Mouse (Mus musculus): ENCODE data around the gene Prpf39. TPM values are rescaled to one million over a fixed set of nuclear protein-coding genes. Genes with fewer than 3 reads are reported as not detected.

Gene Prpf39
- polyA plus RNA-seq, 1 experiment from 2014 or later = 52.3 TPM

DNA sequence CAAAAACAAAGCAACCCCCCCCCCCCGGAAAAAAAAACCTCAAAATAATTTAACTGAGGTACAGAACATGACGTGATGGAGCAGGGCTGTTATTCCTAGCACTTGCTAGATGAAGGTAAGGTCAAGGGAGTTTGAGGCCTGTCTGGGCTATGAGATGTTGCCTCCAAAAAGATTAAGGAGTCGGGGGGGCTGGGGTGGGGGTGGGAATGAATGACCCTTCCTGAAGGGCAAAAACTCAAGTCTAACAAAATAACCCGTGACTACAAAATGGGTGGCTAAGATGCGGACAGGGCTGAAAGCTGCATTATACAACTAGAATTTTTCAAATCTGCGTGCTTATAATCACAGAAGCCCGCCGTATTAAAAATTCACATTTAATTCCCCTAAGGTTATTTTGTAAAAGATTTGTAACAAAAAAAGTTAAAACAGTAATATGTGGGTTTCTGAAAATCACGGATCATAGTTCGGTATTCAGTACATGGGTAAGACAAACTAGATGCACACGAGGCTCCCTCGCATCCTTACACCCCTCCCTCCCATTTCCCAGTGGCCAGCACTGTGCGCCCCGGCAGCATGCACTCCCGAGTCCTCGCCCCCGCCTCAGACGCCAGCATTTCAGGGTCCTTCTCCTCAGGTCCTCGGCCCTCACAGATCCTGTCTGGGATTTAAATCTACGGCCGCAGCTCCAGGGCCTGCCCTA, 36.9 kb downstream of the Prpf39 start:
- H3K9ac ChIP-seq = peak overlapping the region; percentile 89
- H3K9me3 ChIP-seq (replicated peaks) = no peaks in the 10 kb centered on the region
- peaks cover 31% of the 10 kb centered on the region for H3K4me1 ChIP-seq
- peak; percentile 75 for ATAC-seq (replicated peaks; ENCODE audit: low FRiP score)
- H3K27ac ChIP-seq = peak overlapping the region; percentile 96
- no peaks in the 10 kb centered on the region for H3K27me3 ChIP-seq
- 2% methylated on average over 21 of the region's 21 CpGs for whole genome bisulfite sequencing
- peaks cover 26% of the 10 kb centered on the region for H3K36me3 ChIP-seq
- peak overlapping the region; percentile 82 for H3K4me2 ChIP-seq
- H3K4me3 ChIP-seq (replicated peaks) = peak overlapping the region; percentile 85

GRCm38 (mm10) chr12:65073611-65074178, 37.6 kb downstream of the Prpf39 start, which contains the start of gene Fkbp3:
Gene Fkbp3 (minus strand): TSS chr12:65074007.
- Histone ChIP-seq H3K4me2 (peak within 1 kb of the TSS; percentile 82), H3K9me3 (replicated peaks) (no peaks in the 10 kb centered on the region), H3K36me3 (peaks cover 22% of the 10 kb centered on the region), H3K4me1 (peaks cover 31% of the 10 kb centered on the region), H3K4me3 (replicated peaks) (peak within 1 kb of the TSS; percentile 85), H3K9ac (peak within 1 kb of the TSS; percentile 89), H3K27ac (peak within 1 kb of the TSS; percentile 96), H3K27me3 (no peaks in the 10 kb centered on the region)
- ATAC-seq (replicated peaks; ENCODE audit: low FRiP score) = peak; percentile 99
- under 1% methylated on average over 49 of the region's 49 CpGs for WGBS

DNA sequence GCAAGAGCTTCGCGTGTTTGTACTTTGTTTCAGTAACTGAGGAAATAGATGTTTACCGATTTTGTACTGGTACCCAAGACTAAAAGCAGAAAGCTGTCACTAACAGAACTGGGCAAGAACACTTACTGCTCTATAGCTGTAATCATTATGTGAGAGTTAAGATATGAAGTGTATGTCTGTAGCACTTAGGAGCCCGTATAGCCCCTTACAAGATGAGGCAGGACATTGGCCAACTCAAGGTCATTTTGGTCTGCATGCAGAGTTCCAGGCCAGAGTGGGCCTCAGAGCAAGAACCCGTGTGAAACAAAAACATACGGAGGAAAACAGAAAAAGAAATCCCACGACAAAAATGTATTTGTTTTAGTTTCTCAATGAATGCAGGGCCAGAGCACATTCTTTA, 38.5 kb downstream of the Prpf39 start:
- Histone ChIP-seq H3K36me3 (peaks cover 15% of the 10 kb centered on the region; the same call in 1 of the 2 replicates), H3K9ac (peak overlapping the region; percentile 87; the same call in 1 of the 2 replicates), H3K9me3 (replicated peaks) (no peaks in the 10 kb centered on the region), H3K27ac (peak overlapping the region; percentile 96), H3K4me3 (replicated peaks) (peak overlapping the region; percentile 85), H3K27me3 (no peaks in the 10 kb centered on the region), H3K4me1 (peaks cover 31% of the 10 kb centered on the region), H3K4me2 (peak overlapping the region; percentile 82)
- WGBS = 38% methylated on average over 7 of the region's 7 CpGs
- no peak for ATAC-seq (replicated peaks; ENCODE audit: low FRiP score)

GRCm38 (mm10) chr12:65075085-65075732, 39.1 kb downstream of the Prpf39 start, which contains the start of gene Fancm:
Gene Fancm (plus strand): TSS chr12:65075603.
- no peaks in the 10 kb centered on the region for H3K27me3 ChIP-seq
- H3K36me3 ChIP-seq = peaks cover 17% of the 10 kb centered on the region; the same call in 1 of the 2 replicates
- peak within 1 kb of the TSS; percentile 85 for H3K4me3 ChIP-seq (replicated peaks)
- ATAC-seq (replicated peaks; ENCODE audit: low FRiP score) = peak; percentile 52
- peak within 1 kb of the TSS; percentile 87 for H3K9ac ChIP-seq
- no peaks in the 10 kb centered on the region for H3K9me3 ChIP-seq (replicated peaks)
- H3K4me2 ChIP-seq = peak within 1 kb of the TSS; percentile 82
- H3K27ac ChIP-seq = peak within 1 kb of the TSS; percentile 96
- 2% methylated on average over 39 of the region's 39 CpGs for WGBS
- peaks cover 31% of the 10 kb centered on the region for H3K4me1 ChIP-seq

GRCm38 (mm10) chr12:65075733-65076310, 39.7 kb downstream of the Prpf39 start:
- H3K9me3 ChIP-seq (replicated peaks) = no peaks in the 10 kb centered on the region
- H3K4me3 ChIP-seq (replicated peaks) = peak overlapping the region; percentile 85
- H3K27me3 ChIP-seq = no peaks in the 10 kb centered on the region
- H3K27ac ChIP-seq = peak overlapping the region; percentile 96
- H3K4me1 ChIP-seq = peaks cover 31% of the 10 kb centered on the region
- H3K36me3 ChIP-seq = peaks cover 19% of the 10 kb centered on the region
- peak overlapping the region; percentile 82 for H3K4me2 ChIP-seq
- H3K9ac ChIP-seq = peak overlapping the region; percentile 87
- no peak for ATAC-seq (replicated peaks; ENCODE audit: low FRiP score)
- under 1% methylated on average over 41 of the region's 41 CpGs for WGBS

DNA sequence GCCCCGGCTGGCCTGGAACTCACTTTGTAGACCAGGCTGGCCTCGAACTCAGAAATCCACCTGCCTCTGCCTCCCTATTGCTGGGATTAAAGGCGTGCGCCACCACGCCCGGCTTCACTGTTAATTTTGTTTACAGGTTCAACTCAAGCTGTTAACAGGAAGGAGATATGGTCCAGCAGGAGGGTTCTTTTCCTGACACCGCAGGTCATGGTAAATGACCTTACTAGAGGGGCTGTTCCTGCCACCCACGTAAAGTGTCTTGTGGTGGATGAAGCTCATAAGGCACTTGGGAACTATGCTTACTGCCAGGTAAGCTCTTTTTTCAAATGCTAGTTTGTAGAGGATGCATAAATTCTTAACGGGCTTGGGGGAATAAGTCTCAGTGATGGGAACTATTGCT, 40.8 kb downstream of the Prpf39 start:
- no peaks in the 10 kb centered on the region for H3K27me3 ChIP-seq
- ATAC-seq (replicated peaks; ENCODE audit: low FRiP score) = no peak
- H3K36me3 ChIP-seq = peaks cover 20% of the 10 kb centered on the region
- peaks cover 31% of the 10 kb centered on the region for H3K4me1 ChIP-seq
- no peaks in the 10 kb centered on the region for H3K9me3 ChIP-seq (replicated peaks)
- H3K27ac ChIP-seq = no peak overlapping the region
- no peak overlapping the region for H3K9ac ChIP-seq
- H3K4me3 ChIP-seq (replicated peaks) = peak overlapping the region; percentile 85
- WGBS = 83% methylated on average over 9 of the region's 9 CpGs
- H3K4me2 ChIP-seq = peak overlapping the region; percentile 82

DNA sequence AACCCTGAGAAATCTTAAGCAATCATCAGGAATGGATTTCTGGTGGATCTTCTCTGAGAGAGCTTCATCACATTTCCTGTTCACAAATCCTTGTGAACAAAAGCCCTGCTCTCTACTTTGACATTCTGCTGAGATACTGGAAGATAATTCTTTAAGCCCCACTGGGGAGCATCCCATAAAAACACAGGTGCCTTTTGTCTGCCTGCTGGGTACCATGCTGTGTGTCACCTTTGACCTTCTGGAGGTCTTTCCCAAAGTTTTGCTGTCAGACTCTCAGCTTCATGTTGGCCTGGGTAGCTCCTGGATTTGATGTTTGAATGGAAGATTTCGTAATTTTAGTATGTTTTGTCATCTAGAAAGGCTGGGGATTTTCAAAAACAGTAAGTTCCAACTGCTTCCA, 72.6 kb downstream of the Prpf39 start:
- 76% methylated on average over 1 of the region's 1 CpGs for WGBS
- H3K36me3 ChIP-seq = peaks cover 56% of the 10 kb centered on the region
- H3K4me2 ChIP-seq = no peak overlapping the region
- no peak overlapping the region for H3K27ac ChIP-seq
- H3K9ac ChIP-seq = no peak overlapping the region
- no peak for ATAC-seq (replicated peaks; ENCODE audit: low FRiP score)
- no peaks in the 10 kb centered on the region for H3K9me3 ChIP-seq (replicated peaks)
- no peaks in the 10 kb centered on the region for H3K4me1 ChIP-seq
- no peak overlapping the region for H3K4me3 ChIP-seq (replicated peaks)
- no peaks in the 10 kb centered on the region for H3K27me3 ChIP-seq

GRCm38 (mm10) chr12:65111503-65111902, 75.4 kb downstream of the Prpf39 start:
- H3K27ac ChIP-seq = no peak overlapping the region
- WGBS = 96% methylated on average over 3 of the region's 3 CpGs
- no peak overlapping the region for H3K4me2 ChIP-seq
- H3K4me1 ChIP-seq = no peaks in the 10 kb centered on the region
- H3K27me3 ChIP-seq = no peaks in the 10 kb centered on the region
- no peak for ATAC-seq (replicated peaks; ENCODE audit: low FRiP score)
- H3K9me3 ChIP-seq (replicated peaks) = no peaks in the 10 kb centered on the region
- no peak overlapping the region for H3K9ac ChIP-seq
- H3K36me3 ChIP-seq = peaks cover 49% of the 10 kb centered on the region
- no peak overlapping the region for H3K4me3 ChIP-seq (replicated peaks)

GRCm38 (mm10) chr12:65112811-65113210, 76.7 kb downstream of the Prpf39 start:
- Histone ChIP-seq H3K27me3 (no peaks in the 10 kb centered on the region), H3K9me3 (replicated peaks) (no peaks in the 10 kb centered on the region), H3K9ac (no peak overlapping the region), H3K27ac (no peak overlapping the region), H3K4me1 (no peaks in the 10 kb centered on the region), H3K36me3 (peaks cover 46% of the 10 kb centered on the region), H3K4me2 (no peak overlapping the region), H3K4me3 (replicated peaks) (no peak overlapping the region)
- ATAC-seq (replicated peaks; ENCODE audit: low FRiP score) = no peak
- WGBS = 89% methylated on average over 1 of the region's 1 CpGs

Other genes with a start within 250 kb of the Prpf39 start
- gene Gm527, start 118.4 kb upstream of the Prpf39 start, polyA plus RNA-seq (2015; fragmentation: Nextera tagmentation; extraction: Ambion mirVana) = 2.0 and 3.9 TPM in 2 replicates
- 8.5 and 9.9 TPM in 2 replicates for gene Klhl28, start 70.8 kb upstream of the Prpf39 start, polyA plus RNA-seq (2015; fragmentation: Nextera tagmentation; extraction: Ambion mirVana)
- 30.2 and 31.3 TPM in 2 replicates for gene Togaram1, start 70.5 kb upstream of the Prpf39 start, polyA plus RNA-seq (2015; fragmentation: Nextera tagmentation; extraction: Ambion mirVana)
- gene Fkbp3, start 37.7 kb downstream of the Prpf39 start, polyA plus RNA-seq (2015; fragmentation: Nextera tagmentation; extraction: Ambion mirVana) = 492 and 540 TPM in 2 replicates
- 9.9 and 10.3 TPM in 2 replicates for gene Fancm, start 39.3 kb downstream of the Prpf39 start, polyA plus RNA-seq (2015; fragmentation: Nextera tagmentation; extraction: Ambion mirVana)
- gene Mis18bp1, start 136.3 kb downstream of the Prpf39 start, polyA plus RNA-seq (2015; fragmentation: Nextera tagmentation; extraction: Ambion mirVana) = 59.3 and 67.9 TPM in 2 replicates
- not detected in 2 replicates for gene Wdr20rt, start 189.2 kb downstream of the Prpf39 start, polyA plus RNA-seq (2015; fragmentation: Nextera tagmentation; extraction: Ambion mirVana)

Data from kidney, embryonic 15.5 days (tissue).